Mouse (Mus musculus): Measurements from ENCODE around the gene Ccdc85c. TPM values are rescaled to one million over a fixed set of nuclear protein-coding genes. Genes with fewer than 3 reads are reported as not detected.

Ccdc85c gene
- polyA plus RNA-seq, 1 experiment from 2014 or later: 8.2 TPM

DNA sequence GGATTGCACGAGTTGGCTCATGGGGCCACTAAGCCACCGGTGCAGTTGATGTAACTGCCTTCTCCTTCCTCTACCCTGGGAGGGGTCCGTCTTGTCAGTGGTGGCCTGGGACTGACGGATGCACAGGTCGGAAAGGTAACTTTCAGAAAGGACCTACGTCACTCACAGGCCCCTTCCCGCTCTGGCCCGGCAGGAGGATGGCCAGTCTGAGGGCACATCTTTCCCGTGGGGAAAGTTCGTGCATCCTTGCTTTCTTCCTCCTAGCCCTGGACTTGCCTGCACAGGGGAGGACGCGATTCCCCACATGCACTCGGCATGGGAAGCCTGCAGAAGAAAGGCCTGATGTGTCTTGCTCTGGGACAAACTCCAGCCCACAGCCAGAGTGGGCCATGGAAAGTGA lies 49.0 kb downstream of the Ccdc85c start:
- no peak for ATAC-seq (ENCODE audit: insufficient number of reproducible peaks, insufficient read depth, low FRiP score, low read depth)
- no peaks in the 10 kb centered on the region for H3K27me3 ChIP-seq (ENCODE audit: control insufficient read depth, insufficient read depth, low read length)
- WGBS: 84% methylated on average over 13 of the region's 13 CpGs
- H3K4me1 ChIP-seq (ENCODE audit: control insufficient read depth in 2 of 2, insufficient read depth in 2 of 2, low read length in 2 of 2): peaks cover 50 to 61% of the 10 kb centered on the region in 2 experiments
- H3K4me2 ChIP-seq (ENCODE audit: low read length): no peak overlapping the region
- 0 out of 2 replicates have a peak overlapping the region, but pooled peaks have one; percentile 0 for H3K9ac ChIP-seq (ENCODE audit: low read length)
- no peaks in the 10 kb centered on the region for H3K36me3 ChIP-seq (ENCODE audit: control insufficient read depth, insufficient read depth, low read length)
- no peaks in the 10 kb centered on the region for H3K9me3 ChIP-seq (ENCODE audit: control insufficient read depth, low read length)
- H3K4me3 ChIP-seq (ENCODE audit: control insufficient read depth in 1 of 2, insufficient read depth in 1 of 2, low read depth in 1 of 2, low read length in 2 of 2): no peak overlapping the region
- no peak overlapping the region for H3K27ac ChIP-seq (replicated peaks in 1 of 2; ENCODE audit: control insufficient read depth in 1 of 2, insufficient read depth in 1 of 2, low read depth in 2 of 2, low read length in 2 of 2)

GRCm38 (mm10) chr12:108225781-108226180 lies 49.4 kb downstream of the Ccdc85c start:
- H3K4me3 ChIP-seq (ENCODE audit: control insufficient read depth in 1 of 2, insufficient read depth in 1 of 2, low read depth in 1 of 2, low read length in 2 of 2): no peak overlapping the region
- H3K36me3 ChIP-seq (ENCODE audit: control insufficient read depth, insufficient read depth, low read length): no peaks in the 10 kb centered on the region
- ATAC-seq (ENCODE audit: insufficient number of reproducible peaks, insufficient read depth, low FRiP score, low read depth): no peak
- H3K4me1 ChIP-seq (ENCODE audit: control insufficient read depth in 2 of 2, insufficient read depth in 2 of 2, low read length in 2 of 2): peaks cover 51 to 62% of the 10 kb centered on the region in 2 experiments
- no peaks in the 10 kb centered on the region for H3K9me3 ChIP-seq (ENCODE audit: control insufficient read depth, low read length)
- H3K27me3 ChIP-seq (ENCODE audit: control insufficient read depth, insufficient read depth, low read length): no peaks in the 10 kb centered on the region
- peak overlapping the region; percentile 17 to 21; a peak in 1 of 4 replicates for H3K27ac ChIP-seq (replicated peaks in 1 of 2; ENCODE audit: control insufficient read depth in 1 of 2, insufficient read depth in 1 of 2, low read depth in 2 of 2, low read length in 2 of 2)
- H3K4me2 ChIP-seq (ENCODE audit: low read length): no peak overlapping the region; the same call in 1 of the 2 replicates
- WGBS: 42% methylated on average over 7 of the region's 7 CpGs
- peak overlapping the region; percentile 0; the same call in 1 of the 2 replicates for H3K9ac ChIP-seq (ENCODE audit: low read length)

- Histone ChIP-seq H3K4me1 (ENCODE audit: control insufficient read depth in 2 of 2, insufficient read depth in 2 of 2, low read length in 2 of 2) (peaks cover 46 to 64% of the 10 kb centered on the region in 2 experiments), H3K4me3 (ENCODE audit: control insufficient read depth in 1 of 2, insufficient read depth in 1 of 2, low read depth in 1 of 2, low read length in 2 of 2) (no peak overlapping the region), H3K27ac (replicated peaks in 1 of 2; ENCODE audit: control insufficient read depth in 1 of 2, insufficient read depth in 1 of 2, low read depth in 2 of 2, low read length in 2 of 2) (no peak overlapping the region), H3K4me2 (ENCODE audit: low read length) (no peak overlapping the region), H3K27me3 (ENCODE audit: control insufficient read depth, insufficient read depth, low read length) (no peaks in the 10 kb centered on the region), H3K9ac (ENCODE audit: low read length) (no peak overlapping the region), H3K9me3 (ENCODE audit: control insufficient read depth, low read length) (no peaks in the 10 kb centered on the region), H3K36me3 (ENCODE audit: control insufficient read depth, insufficient read depth, low read length) (no peaks in the 10 kb centered on the region)
- ATAC-seq (ENCODE audit: insufficient number of reproducible peaks, insufficient read depth, low FRiP score, low read depth): no peak
- 40% methylated on average over 7 of the region's 8 CpGs for WGBS
Observed at GRCm38 (mm10) chr12:108223357-108223756, 51.9 kb downstream of the Ccdc85c start.

DNA sequence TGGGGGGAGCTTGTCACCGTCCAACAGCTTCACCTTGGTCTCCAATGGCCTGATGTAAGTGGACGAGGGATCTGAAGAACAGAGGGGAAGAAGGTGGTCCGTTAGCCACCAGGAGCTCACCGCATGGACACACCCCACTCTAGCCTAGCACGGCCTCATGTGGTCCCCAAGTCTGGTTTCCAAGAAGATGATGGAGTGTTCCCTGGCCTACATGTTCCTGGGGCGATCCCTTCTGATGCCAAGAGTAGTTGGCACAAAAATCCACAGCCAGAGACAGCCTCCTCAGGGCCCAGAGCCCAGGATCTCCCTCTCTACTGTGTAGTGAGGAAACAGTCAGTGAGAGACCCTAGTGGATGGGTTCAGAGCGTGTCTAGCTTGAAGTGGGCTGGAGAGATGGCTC lies 53.5 kb downstream of the Ccdc85c start:
- H3K4me1 ChIP-seq (ENCODE audit: control insufficient read depth in 2 of 2, insufficient read depth in 2 of 2, low read length in 2 of 2): peaks cover 41 to 64% of the 10 kb centered on the region in 2 experiments
- H3K27ac ChIP-seq (replicated peaks in 1 of 2; ENCODE audit: control insufficient read depth in 1 of 2, insufficient read depth in 1 of 2, low read depth in 2 of 2, low read length in 2 of 2): no peak overlapping the region
- no peaks in the 10 kb centered on the region for H3K9me3 ChIP-seq (ENCODE audit: control insufficient read depth, low read length)
- WGBS: 89% methylated on average over 7 of the region's 7 CpGs
- H3K9ac ChIP-seq (ENCODE audit: low read length): no peak overlapping the region
- H3K4me2 ChIP-seq (ENCODE audit: low read length): no peak overlapping the region
- H3K27me3 ChIP-seq (ENCODE audit: control insufficient read depth, insufficient read depth, low read length): no peaks in the 10 kb centered on the region
- no peak for ATAC-seq (ENCODE audit: insufficient number of reproducible peaks, insufficient read depth, low FRiP score, low read depth)
- no peak overlapping the region for H3K4me3 ChIP-seq (ENCODE audit: control insufficient read depth in 1 of 2, insufficient read depth in 1 of 2, low read depth in 1 of 2, low read length in 2 of 2)
- H3K36me3 ChIP-seq (ENCODE audit: control insufficient read depth, insufficient read depth, low read length): no peaks in the 10 kb centered on the region

DNA sequence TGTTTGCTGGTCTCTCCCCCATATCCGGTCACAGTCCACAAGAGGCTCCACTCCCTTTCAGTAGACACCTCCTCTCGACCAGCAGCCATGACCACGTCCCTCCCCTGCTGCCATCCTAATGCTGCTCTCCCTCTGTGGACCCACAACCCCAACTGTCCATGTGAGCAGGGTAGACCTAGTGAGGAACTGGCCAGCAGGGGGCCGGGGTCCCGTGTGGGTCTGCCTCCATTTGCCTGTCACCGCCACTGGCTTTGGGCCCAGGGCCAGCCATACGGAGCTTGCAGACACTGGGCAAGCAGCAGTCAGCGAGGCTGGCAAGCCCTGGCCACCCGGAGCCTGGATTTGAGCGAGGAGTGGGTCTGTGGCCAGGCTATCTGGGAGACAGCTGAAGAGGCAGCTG lies 54.0 kb downstream of the Ccdc85c start:
- H3K36me3 ChIP-seq (ENCODE audit: control insufficient read depth, insufficient read depth, low read length): no peaks in the 10 kb centered on the region
- no peaks in the 10 kb centered on the region for H3K27me3 ChIP-seq (ENCODE audit: control insufficient read depth, insufficient read depth, low read length)
- no peak overlapping the region for H3K4me2 ChIP-seq (ENCODE audit: low read length)
- no peak overlapping the region for H3K27ac ChIP-seq (replicated peaks in 1 of 2; ENCODE audit: control insufficient read depth in 1 of 2, insufficient read depth in 1 of 2, low read depth in 2 of 2, low read length in 2 of 2)
- 33% methylated on average over 10 of the region's 10 CpGs for WGBS
- peaks cover 41 to 64% of the 10 kb centered on the region in 2 experiments for H3K4me1 ChIP-seq (ENCODE audit: control insufficient read depth in 2 of 2, insufficient read depth in 2 of 2, low read length in 2 of 2)
- no peaks in the 10 kb centered on the region for H3K9me3 ChIP-seq (ENCODE audit: control insufficient read depth, low read length)
- H3K4me3 ChIP-seq (ENCODE audit: control insufficient read depth in 1 of 2, insufficient read depth in 1 of 2, low read depth in 1 of 2, low read length in 2 of 2): no peak overlapping the region
- 0 out of 2 replicates have a peak, but pooled peaks have one; percentile 15 for ATAC-seq (ENCODE audit: insufficient number of reproducible peaks, insufficient read depth, low FRiP score, low read depth)
- no peak overlapping the region for H3K9ac ChIP-seq (ENCODE audit: low read length)

DNA sequence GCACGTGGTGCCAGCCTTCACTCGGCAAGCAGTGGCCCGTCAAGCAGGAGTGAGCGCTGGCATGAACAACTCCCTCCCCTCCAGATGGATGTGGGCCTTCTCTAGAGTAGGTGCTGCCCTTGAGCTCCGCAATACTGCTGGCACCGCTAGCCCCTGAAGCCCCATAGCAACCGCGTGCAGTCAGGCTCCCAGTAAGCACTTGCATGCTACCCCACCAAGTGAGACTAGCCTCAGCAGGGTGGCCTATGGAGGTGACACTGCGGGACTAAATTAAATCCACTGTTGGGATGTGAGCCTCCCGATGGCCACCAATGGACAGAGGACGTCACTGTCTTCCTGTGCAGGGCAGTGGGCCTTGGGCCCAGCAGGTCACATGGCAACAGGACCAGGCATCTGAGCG lies 54.6 kb downstream of the Ccdc85c start:
- H3K9me3 ChIP-seq (ENCODE audit: control insufficient read depth, low read length): no peaks in the 10 kb centered on the region
- 72% methylated on average over 12 of the region's 12 CpGs for WGBS
- ATAC-seq (ENCODE audit: insufficient number of reproducible peaks, insufficient read depth, low FRiP score, low read depth): no peak
- H3K4me1 ChIP-seq (ENCODE audit: control insufficient read depth in 2 of 2, insufficient read depth in 2 of 2, low read length in 2 of 2): peaks cover 35 to 58% of the 10 kb centered on the region in 2 experiments
- no peaks in the 10 kb centered on the region for H3K36me3 ChIP-seq (ENCODE audit: control insufficient read depth, insufficient read depth, low read length)
- no peak overlapping the region for H3K9ac ChIP-seq (ENCODE audit: low read length)
- no peak overlapping the region for H3K4me3 ChIP-seq (ENCODE audit: control insufficient read depth in 1 of 2, insufficient read depth in 1 of 2, low read depth in 1 of 2, low read length in 2 of 2)
- no peak overlapping the region for H3K27ac ChIP-seq (replicated peaks in 1 of 2; ENCODE audit: control insufficient read depth in 1 of 2, insufficient read depth in 1 of 2, low read depth in 2 of 2, low read length in 2 of 2)
- no peak overlapping the region for H3K4me2 ChIP-seq (ENCODE audit: low read length)
- no peaks in the 10 kb centered on the region for H3K27me3 ChIP-seq (ENCODE audit: control insufficient read depth, insufficient read depth, low read length)

DNA sequence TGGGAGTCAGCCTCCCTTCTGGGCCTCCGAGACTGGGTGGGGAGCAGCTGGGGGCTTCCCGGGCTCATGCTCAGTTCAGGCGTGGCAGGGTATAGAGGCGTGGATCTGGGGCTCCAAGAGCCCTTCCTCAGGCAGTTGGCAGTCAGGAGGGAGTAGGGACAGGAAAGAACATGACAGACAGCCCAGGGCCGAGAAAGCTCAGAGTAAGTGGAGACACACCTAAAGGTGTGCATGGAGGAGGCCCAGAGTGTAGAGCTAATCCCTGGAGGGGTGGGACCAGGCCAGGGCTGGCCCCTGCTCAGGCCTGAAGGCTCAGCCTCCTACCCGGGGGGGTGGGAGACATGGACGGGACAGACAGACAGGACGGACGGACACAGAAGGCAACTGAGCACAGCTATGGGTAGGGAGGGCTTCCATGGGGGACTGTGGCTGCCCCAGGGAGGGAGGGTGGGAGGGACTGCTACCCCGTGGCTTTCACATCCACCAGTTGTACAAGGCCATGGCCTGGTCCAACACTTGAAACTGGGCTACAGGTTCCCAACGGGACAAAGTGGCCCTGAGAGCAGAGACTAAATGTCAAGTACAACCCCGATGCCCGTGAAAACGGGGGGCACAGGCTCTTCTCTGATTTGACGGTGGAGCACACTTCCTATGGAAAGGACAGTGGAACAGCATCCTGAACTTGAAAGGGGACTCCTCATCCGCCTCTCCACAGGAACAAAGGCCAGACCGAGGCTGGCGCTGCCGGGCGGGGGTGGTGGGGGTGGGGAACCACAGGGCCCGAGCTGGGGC lies 55.2 kb downstream of the Ccdc85c start:
- Histone ChIP-seq H3K4me2 (ENCODE audit: low read length) (no peak overlapping the region), H3K9me3 (ENCODE audit: control insufficient read depth, low read length) (no peaks in the 10 kb centered on the region), H3K4me3 (ENCODE audit: control insufficient read depth in 1 of 2, insufficient read depth in 1 of 2, low read depth in 1 of 2, low read length in 2 of 2) (no peak overlapping the region), H3K36me3 (ENCODE audit: control insufficient read depth, insufficient read depth, low read length) (no peaks in the 10 kb centered on the region), H3K9ac (ENCODE audit: low read length) (0 out of 2 replicates have a peak overlapping the region, but pooled peaks have one; percentile 4), H3K27me3 (ENCODE audit: control insufficient read depth, insufficient read depth, low read length) (no peaks in the 10 kb centered on the region), H3K4me1 (ENCODE audit: control insufficient read depth in 2 of 2, insufficient read depth in 2 of 2, low read length in 2 of 2) (peaks cover 33 to 56% of the 10 kb centered on the region in 2 experiments), H3K27ac (replicated peaks in 1 of 2; ENCODE audit: control insufficient read depth in 1 of 2, insufficient read depth in 1 of 2, low read depth in 2 of 2, low read length in 2 of 2) (no peak overlapping the region; a peak in 1 of 4 replicates)
- no peak for ATAC-seq (ENCODE audit: insufficient number of reproducible peaks, insufficient read depth, low FRiP score, low read depth)
- WGBS: 77% methylated on average over 21 of the region's 21 CpGs

All from heart, embryonic 14.5 days (tissue).